Mouse (Mus musculus) ZHBTc4 (cell line): Measurements from ENCODE around the gene Gm20388.

ENCODE experiments used
- DNase-seq: peaks from one replicate; pipeline ENCODE4 v3.0.0-alpha.2; 2011; ENCODE audit warnings: low read depth, low spot score

Gm20388 gene

DNA sequence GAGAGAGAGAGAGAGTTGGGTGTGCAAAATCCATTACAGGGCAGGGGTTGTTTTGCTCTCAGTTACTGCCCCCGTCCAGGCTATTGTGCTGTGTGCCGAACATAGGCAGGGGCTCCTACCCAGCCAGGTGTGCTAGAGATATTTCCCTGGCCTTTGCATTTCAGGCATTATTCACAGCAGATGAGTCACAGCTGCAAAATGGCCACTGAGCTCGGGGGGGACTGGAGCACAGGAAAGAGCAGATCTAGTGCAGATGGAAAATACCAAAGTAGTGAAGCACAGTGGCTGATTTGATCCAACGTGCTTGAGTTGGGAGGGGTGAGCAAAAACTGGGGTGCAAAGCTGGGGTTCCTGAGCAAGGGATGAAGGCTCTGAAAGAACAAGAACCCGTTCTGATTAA is 210.3 kb downstream of the Gm20388 start:
- DNase-seq: no peak

GRCm38 (mm10) chr8:120124261-120124660 is 213.6 kb downstream of the Gm20388 start:
- DNase-seq: no peak

GRCm38 (mm10) chr8:120124836-120125389 is 214.3 kb downstream of the Gm20388 start:
- DNase-seq: no peak

GRCm38 (mm10) chr8:120126357-120127161 is 215.9 kb downstream of the Gm20388 start:
- peak; percentile 30 for DNase-seq

GRCm38 (mm10) chr8:120129547-120129946 is 218.9 kb downstream of the Gm20388 start:
- DNase-seq: no peak

DNA sequence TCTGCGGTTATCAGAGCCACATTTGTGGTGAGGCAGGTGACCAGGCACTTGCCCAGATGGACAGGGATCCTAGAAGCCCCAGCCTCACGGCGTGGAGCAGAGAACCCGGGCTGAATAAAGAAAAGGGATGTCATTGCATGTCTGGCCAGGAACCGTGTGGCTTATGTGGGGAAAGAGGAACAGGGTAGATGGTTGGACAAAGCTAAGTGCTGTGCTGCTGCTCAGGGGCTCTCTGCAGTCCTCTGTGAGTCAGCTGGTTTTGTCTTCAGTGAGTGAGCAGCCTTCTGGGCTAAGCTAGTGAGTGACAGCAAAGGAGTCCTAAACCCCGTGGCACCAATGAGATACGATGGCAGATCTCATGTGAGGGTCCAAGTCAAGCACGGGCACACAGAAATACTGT is 220.5 kb downstream of the Gm20388 start:
- no peak for DNase-seq

DNA sequence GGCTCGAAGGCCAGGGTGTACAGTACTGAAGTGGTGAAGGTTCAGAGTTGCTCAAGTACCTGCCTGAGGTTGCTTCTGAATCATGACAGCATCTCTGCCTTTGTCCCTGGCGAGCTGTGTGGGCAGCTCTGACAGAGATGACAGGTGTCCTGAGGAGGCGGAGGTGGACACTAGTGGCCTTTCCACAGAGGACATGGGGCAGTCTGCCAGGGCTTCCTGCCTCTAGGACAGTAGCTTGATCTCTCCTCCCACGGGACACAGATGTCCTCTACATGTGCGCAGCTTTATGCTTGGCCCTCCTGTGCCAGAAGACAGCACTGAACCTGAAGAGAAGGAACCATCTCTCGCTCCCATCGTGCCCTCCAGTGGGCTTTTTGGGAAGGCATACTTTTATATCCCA is 222.5 kb downstream of the Gm20388 start:
- DNase-seq: no peak

GRCm38 (mm10) chr8:120135687-120136086 is 225.0 kb downstream of the Gm20388 start:
- no peak for DNase-seq

GRCm38 (mm10) chr8:120136618-120137017 is 226.0 kb downstream of the Gm20388 start:
- DNase-seq: no peak

DNA sequence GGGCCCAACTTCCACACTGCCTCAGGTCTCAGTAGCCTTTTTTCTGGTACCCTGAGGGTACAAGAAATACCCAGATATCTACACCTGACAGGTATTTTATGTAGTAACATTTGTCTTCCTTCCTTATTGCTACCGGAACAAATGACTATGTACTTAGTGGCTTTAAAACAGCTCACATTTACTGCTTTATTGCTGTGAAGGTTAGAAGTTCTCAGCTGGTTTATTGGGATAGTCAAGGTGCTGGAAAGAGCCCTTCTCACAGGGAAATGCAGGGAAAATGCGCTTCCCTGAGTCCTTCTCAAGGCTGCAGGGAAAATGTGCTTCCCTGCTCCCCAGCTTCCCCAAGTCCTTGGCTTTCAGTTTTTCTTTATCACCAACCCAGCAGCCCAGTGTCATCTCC is 228.3 kb downstream of the Gm20388 start:
- DNase-seq: no peak

- no peak for DNase-seq
Observed at GRCm38 (mm10) chr8:120140769-120141168, 230.1 kb downstream of the Gm20388 start.

DNA sequence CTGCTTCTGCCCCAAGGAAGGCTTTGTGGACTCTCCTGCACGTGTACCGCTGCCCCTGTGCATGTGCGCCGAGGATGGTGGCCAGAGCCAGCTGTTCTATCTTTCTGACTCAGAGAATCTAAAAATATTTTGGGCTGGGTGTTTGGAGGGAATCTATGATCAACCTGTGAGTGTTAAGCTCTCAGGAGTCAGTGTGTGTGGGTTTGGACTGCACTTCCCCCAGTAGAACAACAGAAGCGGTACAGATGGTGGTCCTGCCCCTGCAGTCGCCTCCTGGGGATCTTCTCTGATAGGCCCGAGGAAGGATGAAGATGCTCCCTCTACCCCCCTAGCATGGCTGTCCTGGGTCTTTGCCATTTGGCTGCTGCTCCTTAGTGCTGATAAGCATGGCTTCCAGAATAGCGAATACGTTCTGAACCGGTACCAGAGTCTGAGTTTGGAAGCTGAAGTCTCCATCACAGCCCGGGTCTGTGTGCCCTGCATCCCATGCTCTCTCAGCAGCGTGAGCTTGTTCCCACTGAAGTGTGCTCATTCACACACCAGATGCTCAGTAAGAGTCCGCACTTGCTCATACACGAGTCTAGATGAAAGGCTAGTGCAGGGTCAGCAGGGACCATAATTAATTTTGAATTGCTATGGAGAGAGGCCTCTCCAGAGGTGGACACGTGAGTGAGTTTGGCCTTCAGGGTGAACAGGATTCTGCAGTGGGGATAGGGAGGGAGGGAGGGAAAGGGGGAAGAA is 233.4 kb downstream of the Gm20388 start:
- no peak for DNase-seq

DNA sequence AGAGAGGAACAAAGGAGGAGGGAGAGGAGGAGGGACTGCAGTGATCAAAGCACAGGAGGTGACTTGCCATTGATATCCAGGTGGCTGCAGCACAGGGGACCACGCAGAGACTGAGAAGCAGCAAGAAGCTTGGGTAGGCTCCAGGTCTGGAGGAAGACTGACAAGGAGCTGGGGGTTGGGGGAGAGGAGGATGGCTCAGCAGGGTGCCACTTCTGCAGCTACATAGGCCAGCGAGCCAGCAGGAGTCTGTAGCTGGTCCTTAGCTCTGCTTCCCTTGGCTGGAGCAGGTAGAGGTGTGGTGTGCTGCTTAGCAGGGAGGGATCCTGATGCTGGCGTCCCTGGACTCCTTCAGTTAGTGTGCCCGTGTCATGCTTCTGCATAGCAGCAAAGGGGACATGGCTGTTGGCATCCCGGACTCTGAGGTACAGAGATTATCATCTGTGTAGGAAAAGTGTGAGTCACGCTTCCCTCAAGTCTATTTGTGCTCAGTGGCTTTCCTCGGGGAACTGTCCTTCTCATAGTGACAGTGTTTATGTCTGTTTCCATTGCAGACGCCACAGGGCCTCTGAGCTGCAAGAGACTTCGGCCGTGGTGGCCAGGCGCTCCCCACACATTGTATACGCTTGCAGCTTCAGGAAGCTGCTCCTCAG is 234.1 kb downstream of the Gm20388 start:
- DNase-seq: no peak

DNA sequence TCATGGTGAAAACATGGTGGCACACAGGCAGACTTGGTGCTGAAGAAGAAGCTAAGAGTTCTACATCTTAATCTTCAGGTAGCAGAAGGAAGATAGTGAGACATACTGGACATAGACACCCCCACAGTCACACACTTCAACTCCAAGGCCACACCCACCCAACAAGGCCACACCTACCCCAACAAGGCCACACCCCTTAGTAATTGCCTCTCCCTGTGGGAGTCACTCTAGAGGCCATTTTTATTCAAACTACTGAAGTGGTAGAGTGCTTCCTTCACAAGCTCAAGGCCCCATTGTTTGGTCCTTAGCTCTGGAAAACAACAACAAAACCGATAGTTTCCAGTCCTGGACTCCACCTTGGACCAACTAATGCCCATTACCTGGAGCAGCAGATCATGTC is 235.4 kb downstream of the Gm20388 start:
- DNase-seq: peak; percentile 52

DNA sequence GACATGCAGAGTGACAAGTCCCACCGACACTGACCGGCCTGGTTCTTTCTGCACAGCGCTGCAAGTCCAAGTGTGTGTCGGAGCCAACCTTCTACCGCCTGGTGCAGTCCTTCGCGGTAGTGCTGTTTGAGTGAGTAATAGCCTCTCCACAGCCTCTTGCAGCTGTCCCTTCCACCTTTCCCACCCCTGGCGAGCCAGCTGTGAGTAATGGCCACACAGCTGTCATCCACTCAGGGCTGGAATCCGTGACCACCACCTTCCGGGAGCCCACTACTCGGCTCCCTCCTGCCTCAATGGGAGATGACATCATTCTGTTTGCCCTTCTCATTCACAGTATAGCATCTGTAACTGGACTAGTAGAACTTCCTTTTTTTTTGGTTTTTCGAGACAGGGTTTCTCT is 239.4 kb downstream of the Gm20388 start:
- no peak for DNase-seq

DNA sequence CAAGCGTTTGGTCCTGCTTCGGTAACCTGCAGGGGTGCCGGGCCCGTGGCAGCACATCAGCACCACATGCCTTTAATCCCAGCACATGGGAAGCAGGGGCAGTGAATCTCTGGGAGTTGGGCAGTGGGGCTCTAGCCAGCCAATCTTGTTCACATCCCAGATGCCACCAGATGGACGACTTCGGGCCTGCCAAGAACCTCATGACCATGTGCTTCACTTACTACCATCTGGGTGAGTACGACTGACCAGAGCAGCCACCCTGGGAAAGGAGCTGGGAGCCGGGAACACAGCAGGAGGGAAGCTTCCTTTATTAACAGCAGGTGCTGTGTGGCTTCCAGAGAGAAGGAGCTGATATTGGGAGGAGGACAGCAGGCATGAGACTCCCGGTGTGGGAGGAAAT is 240.5 kb downstream of the Gm20388 start:
- no peak for DNase-seq

DNA sequence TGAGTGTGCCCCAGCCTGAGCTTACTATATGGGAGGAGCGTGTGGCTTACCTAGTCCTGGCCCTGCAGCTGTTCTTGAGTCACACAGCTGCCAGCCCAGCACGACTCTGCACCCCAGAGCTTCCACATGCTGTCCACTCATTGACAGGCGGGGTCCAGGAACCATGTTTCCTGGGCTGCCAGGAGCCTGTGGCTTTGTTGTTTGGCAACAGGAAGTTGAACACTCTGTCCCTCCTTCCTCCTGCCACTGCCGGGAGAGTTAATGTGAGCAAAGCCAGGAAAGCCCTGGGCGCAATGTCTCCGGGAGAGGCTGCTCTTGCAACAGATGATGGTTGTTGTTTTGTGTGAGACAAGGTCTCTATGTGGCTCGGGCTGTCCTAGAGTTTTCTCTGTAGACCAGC is 242.0 kb downstream of the Gm20388 start:
- peak; percentile 28 for DNase-seq

- no peak for DNase-seq
Observed at GRCm38 (mm10) chr8:120160366-120160765, 249.7 kb downstream of the Gm20388 start.

DNA sequence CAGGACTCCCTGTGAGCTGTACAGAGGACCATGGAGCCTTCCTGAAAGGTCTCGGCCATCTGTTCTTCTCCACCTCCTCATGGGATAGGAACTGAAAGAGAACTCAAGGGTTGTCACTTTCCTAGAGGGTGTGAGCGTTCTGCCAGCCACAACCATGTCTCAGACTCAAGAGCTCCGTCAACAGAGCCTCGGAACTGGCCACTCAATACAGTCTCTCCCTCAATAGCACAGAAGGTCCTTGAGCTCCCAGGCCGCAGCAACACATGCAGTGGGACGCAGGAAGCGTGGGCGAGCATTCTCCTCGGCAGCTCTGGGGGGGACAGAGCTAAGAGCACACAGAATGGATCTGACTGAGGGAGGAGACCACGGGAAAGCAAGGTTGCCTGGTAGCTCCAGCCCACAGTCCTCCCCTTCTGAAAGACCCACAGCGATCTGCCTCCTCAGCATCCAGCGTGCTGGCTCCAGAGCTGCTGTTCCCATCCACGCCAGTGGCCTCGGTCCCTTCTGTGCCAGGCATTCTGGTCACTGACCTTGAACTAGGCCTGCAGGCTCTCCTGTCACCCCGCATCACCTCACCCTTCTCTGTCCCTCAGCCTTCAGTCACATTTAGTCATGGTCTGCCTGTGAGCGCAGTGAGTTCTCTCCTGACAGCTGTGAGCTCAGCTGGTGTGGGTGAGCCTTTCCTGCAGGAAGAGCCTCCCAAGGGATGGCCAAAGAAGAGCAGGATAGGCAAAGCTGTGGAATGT is 251.2 kb downstream of the Gm20388 start:
- DNase-seq: no peak

GRCm38 (mm10) chr8:120162404-120162752 is 251.7 kb downstream of the Gm20388 start:
- DNase-seq: no peak

DNA sequence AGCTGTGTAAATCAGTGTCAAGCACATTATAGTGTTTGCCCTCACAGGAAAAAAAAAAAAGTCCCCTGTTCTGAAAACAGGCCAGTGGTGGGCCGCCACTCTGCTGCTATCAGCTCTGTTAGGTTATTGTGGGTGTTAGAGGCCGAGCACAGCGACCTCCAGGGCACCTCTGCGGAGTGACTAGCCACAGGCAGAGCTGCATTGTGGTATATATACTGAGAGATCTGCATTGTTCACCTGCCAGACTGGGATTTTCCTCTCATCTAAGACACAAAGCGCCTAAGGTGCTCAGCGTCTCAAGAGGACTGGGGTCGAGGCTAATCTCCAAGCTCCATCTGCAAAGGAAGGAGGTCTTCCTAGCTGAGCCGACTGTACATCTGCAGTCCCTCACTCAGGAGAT is 252.7 kb downstream of the Gm20388 start:
- no peak for DNase-seq

DNA sequence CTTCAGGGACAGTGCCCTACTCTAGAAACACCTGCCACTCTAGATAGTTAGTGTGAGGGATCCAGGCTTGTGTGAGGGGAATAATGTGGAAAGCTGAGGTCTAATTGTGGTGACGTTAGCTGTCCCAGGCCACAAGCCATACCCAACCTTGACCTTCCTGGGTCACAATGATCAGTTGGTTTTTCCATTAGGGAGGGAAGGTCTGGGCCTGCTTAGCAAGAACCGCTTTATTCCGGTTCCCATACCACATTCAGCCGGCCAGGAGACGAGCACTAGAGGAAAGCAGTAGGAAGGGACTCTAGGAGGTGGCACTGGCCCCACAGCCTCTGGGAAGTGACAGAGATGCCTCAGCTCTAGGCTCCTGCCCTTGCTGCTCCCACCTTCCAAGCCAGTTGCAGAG is 253.4 kb downstream of the Gm20388 start:
- DNase-seq: peak; percentile 80
